Mouse (Mus musculus): ENCODE results near the gene Ndel1. TPM values are rescaled to one million over a fixed set of nuclear protein-coding genes. Genes with fewer than 3 reads are reported as not detected.
A peak's percentile ranks its signal among the peaks of the same experiment; 100 is the strongest.

Ndel1 gene
- polyA plus RNA-seq, 1 experiment from 2014 or later, result 108 TPM

GRCm38 (mm10) chr11:68863631-68864091, 8.0 kb downstream of the Ndel1 start:
- ATAC-seq, result no peak
- no peaks in the 10 kb centered on the region for H3K4me1 ChIP-seq (ENCODE audit: control insufficient read depth, insufficient read depth, low read length)
- 78% methylated on average over 4 of the region's 4 CpGs for WGBS

GRCm38 (mm10) chr11:68862260-68862659, 9.4 kb downstream of the Ndel1 start:
- Histone ChIP-seq H3K36me3 (ENCODE audit: control insufficient read depth, insufficient read depth, low read length) (no peaks in the 10 kb centered on the region), H3K4me1 (ENCODE audit: control insufficient read depth, insufficient read depth, low read length) (no peaks in the 10 kb centered on the region), H3K9ac (ENCODE audit: low read depth, low read length) (no peak overlapping the region), H3K27ac (ENCODE audit: low read length) (no peak overlapping the region), H3K4me2 (ENCODE audit: low read length) (no peak overlapping the region), H3K27me3 (ENCODE audit: control insufficient read depth, insufficient read depth, low read depth, low read length) (no peaks in the 10 kb centered on the region), H3K4me3 (ENCODE audit: low read depth, low read length) (no peak overlapping the region), H3K9me3 (replicated peaks; ENCODE audit: control insufficient read depth, low read length, poor library complexity, severe bottlenecking) (no peaks in the 10 kb centered on the region)
- ATAC-seq, result no peak
- WGBS, result 76% methylated on average over 2 of the region's 2 CpGs

More at GRCm38 (mm10) chr11:68863631-68864091, 8.0 kb downstream of the Ndel1 start:
- Histone ChIP-seq H3K4me3 (ENCODE audit: low read depth, low read length) (no peak overlapping the region), H3K27me3 (ENCODE audit: control insufficient read depth, insufficient read depth, low read depth, low read length) (no peaks in the 10 kb centered on the region), H3K4me2 (ENCODE audit: low read length) (no peak overlapping the region), H3K27ac (ENCODE audit: low read length) (no peak overlapping the region), H3K9me3 (replicated peaks; ENCODE audit: control insufficient read depth, low read length, poor library complexity, severe bottlenecking) (no peaks in the 10 kb centered on the region), H3K9ac (ENCODE audit: low read depth, low read length) (no peak overlapping the region), H3K36me3 (ENCODE audit: control insufficient read depth, insufficient read depth, low read length) (no peaks in the 10 kb centered on the region)

GRCm38 (mm10) chr11:68859943-68860593, 11.6 kb downstream of the Ndel1 start:
- no peaks in the 10 kb centered on the region for H3K27me3 ChIP-seq (ENCODE audit: control insufficient read depth, insufficient read depth, low read depth, low read length)
- no peaks in the 10 kb centered on the region for H3K9me3 ChIP-seq (replicated peaks; ENCODE audit: control insufficient read depth, low read length, poor library complexity, severe bottlenecking)
- WGBS, result 88% methylated on average over 8 of the region's 8 CpGs
- H3K36me3 ChIP-seq (ENCODE audit: control insufficient read depth, insufficient read depth, low read length), result no peaks in the 10 kb centered on the region
- H3K9ac ChIP-seq (ENCODE audit: low read depth, low read length), result no peak overlapping the region
- no peak overlapping the region for H3K4me2 ChIP-seq (ENCODE audit: low read length)
- ATAC-seq, result no peak
- no peak overlapping the region for H3K4me3 ChIP-seq (ENCODE audit: low read depth, low read length)
- H3K4me1 ChIP-seq (ENCODE audit: control insufficient read depth, insufficient read depth, low read length), result no peaks in the 10 kb centered on the region
- H3K27ac ChIP-seq (ENCODE audit: low read length), result no peak overlapping the region

GRCm38 (mm10) chr11:68857329-68857728, 14.3 kb downstream of the Ndel1 start:
- Histone ChIP-seq H3K36me3 (ENCODE audit: control insufficient read depth, insufficient read depth, low read length) (no peaks in the 10 kb centered on the region), H3K27me3 (ENCODE audit: control insufficient read depth, insufficient read depth, low read depth, low read length) (no peaks in the 10 kb centered on the region), H3K27ac (ENCODE audit: low read length) (no peak overlapping the region), H3K9ac (ENCODE audit: low read depth, low read length) (no peak overlapping the region), H3K4me2 (ENCODE audit: low read length) (no peak overlapping the region), H3K4me3 (ENCODE audit: low read depth, low read length) (no peak overlapping the region), H3K9me3 (replicated peaks; ENCODE audit: control insufficient read depth, low read length, poor library complexity, severe bottlenecking) (no peaks in the 10 kb centered on the region), H3K4me1 (ENCODE audit: control insufficient read depth, insufficient read depth, low read length) (peaks cover 6% of the 10 kb centered on the region)
- 88% methylated on average over 3 of the region's 3 CpGs for WGBS
- ATAC-seq, result no peak

GRCm38 (mm10) chr11:68854621-68855020, 17.0 kb downstream of the Ndel1 start:
- no peak for ATAC-seq
- no peaks in the 10 kb centered on the region for H3K9me3 ChIP-seq (replicated peaks; ENCODE audit: control insufficient read depth, low read length, poor library complexity, severe bottlenecking)
- 92% methylated on average over 3 of the region's 3 CpGs for WGBS
- H3K4me1 ChIP-seq (ENCODE audit: control insufficient read depth, insufficient read depth, low read length), result peaks cover 24% of the 10 kb centered on the region
- H3K4me2 ChIP-seq (ENCODE audit: low read length), result no peak overlapping the region
- H3K27me3 ChIP-seq (ENCODE audit: control insufficient read depth, insufficient read depth, low read depth, low read length), result no peaks in the 10 kb centered on the region
- H3K4me3 ChIP-seq (ENCODE audit: low read depth, low read length), result no peak overlapping the region
- no peak overlapping the region for H3K27ac ChIP-seq (ENCODE audit: low read length)
- H3K36me3 ChIP-seq (ENCODE audit: control insufficient read depth, insufficient read depth, low read length), result no peaks in the 10 kb centered on the region
- no peak overlapping the region for H3K9ac ChIP-seq (ENCODE audit: low read depth, low read length)

- H3K9ac ChIP-seq (ENCODE audit: low read depth, low read length), result peak overlapping the region; percentile 47
- H3K4me1 ChIP-seq (ENCODE audit: control insufficient read depth, insufficient read depth, low read length), result peaks cover 24% of the 10 kb centered on the region
- no peaks in the 10 kb centered on the region for H3K36me3 ChIP-seq (ENCODE audit: control insufficient read depth, insufficient read depth, low read length)
- H3K4me2 ChIP-seq (ENCODE audit: low read length), result peak overlapping the region; percentile 65
- no peaks in the 10 kb centered on the region for H3K9me3 ChIP-seq (replicated peaks; ENCODE audit: control insufficient read depth, low read length, poor library complexity, severe bottlenecking)
- peak overlapping the region; percentile 81 for H3K4me3 ChIP-seq (ENCODE audit: low read depth, low read length)
- H3K27ac ChIP-seq (ENCODE audit: low read length), result peak overlapping the region; percentile 71
- H3K27me3 ChIP-seq (ENCODE audit: control insufficient read depth, insufficient read depth, low read depth, low read length), result no peaks in the 10 kb centered on the region
- 47% methylated on average over 14 of the region's 14 CpGs for WGBS
- ATAC-seq, result no peak
These were observed 17.9 kb downstream of the Ndel1 start for GRCm38 (mm10) chr11:68853611-68854401.

GRCm38 (mm10) chr11:68852932-68853409, 18.7 kb downstream of the Ndel1 start:
- Histone ChIP-seq H3K4me1 (ENCODE audit: control insufficient read depth, insufficient read depth, low read length) (peaks cover 24% of the 10 kb centered on the region), H3K4me2 (ENCODE audit: low read length) (peak overlapping the region; percentile 87), H3K36me3 (ENCODE audit: control insufficient read depth, insufficient read depth, low read length) (no peaks in the 10 kb centered on the region), H3K9me3 (replicated peaks; ENCODE audit: control insufficient read depth, low read length, poor library complexity, severe bottlenecking) (no peaks in the 10 kb centered on the region), H3K4me3 (ENCODE audit: low read depth, low read length) (peak overlapping the region; percentile 81), H3K27me3 (ENCODE audit: control insufficient read depth, insufficient read depth, low read depth, low read length) (no peaks in the 10 kb centered on the region), H3K9ac (ENCODE audit: low read depth, low read length) (peak overlapping the region; percentile 89), H3K27ac (ENCODE audit: low read length) (peak overlapping the region; percentile 91)
- ATAC-seq, result peak; percentile 100
- under 1% methylated on average over 42 of the region's 42 CpGs for WGBS

- peak; percentile 47 for ATAC-seq
- H3K36me3 ChIP-seq (ENCODE audit: control insufficient read depth, insufficient read depth, low read length), result no peaks in the 10 kb centered on the region
- H3K4me2 ChIP-seq (ENCODE audit: low read length), result peak overlapping the region; percentile 87
- peaks cover 24% of the 10 kb centered on the region for H3K4me1 ChIP-seq (ENCODE audit: control insufficient read depth, insufficient read depth, low read length)
- peak overlapping the region; percentile 91 for H3K27ac ChIP-seq (ENCODE audit: low read length)
- H3K27me3 ChIP-seq (ENCODE audit: control insufficient read depth, insufficient read depth, low read depth, low read length), result no peaks in the 10 kb centered on the region
- peak overlapping the region; percentile 81 for H3K4me3 ChIP-seq (ENCODE audit: low read depth, low read length)
- peak overlapping the region; percentile 89 for H3K9ac ChIP-seq (ENCODE audit: low read depth, low read length)
- WGBS, result 0% methylated on average over 36 of the region's 36 CpGs
- H3K9me3 ChIP-seq (replicated peaks; ENCODE audit: control insufficient read depth, low read length, poor library complexity, severe bottlenecking), result no peaks in the 10 kb centered on the region
These were observed 19.2 kb downstream of the Ndel1 start for GRCm38 (mm10) chr11:68852486-68852901.

Data from midbrain, embryonic 16.5 days (tissue).